ENCODE assay signal across 8 mouse cellular contexts in the genomic region with DNA sequence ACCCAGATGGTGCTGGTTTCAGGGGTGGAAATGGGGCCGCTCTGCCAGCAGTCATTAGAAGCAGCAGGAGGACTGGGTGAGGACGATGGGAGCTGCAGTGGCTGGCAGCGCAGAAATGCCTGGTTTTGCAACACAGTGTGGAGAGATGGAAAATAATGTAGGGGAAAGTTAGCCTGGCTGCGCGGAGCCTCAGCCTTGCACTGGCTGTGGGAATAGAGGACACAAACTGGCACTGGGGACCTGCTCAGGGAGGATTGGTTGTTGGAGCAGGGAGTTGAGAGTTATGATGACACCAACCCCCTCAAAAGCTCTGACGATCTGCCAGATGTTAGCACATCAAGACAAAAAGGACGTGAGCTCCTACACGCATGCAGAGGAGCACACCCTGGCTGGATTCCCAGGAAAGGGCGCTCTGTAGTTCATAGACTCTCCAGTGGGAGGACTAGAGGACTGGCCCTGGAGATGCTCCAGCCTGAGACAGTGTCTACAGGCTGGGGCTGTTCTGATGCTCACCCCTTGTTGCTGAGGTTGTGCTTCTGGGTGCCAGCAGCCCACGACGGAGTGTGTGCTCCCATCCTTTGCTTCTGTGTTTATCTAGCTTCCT. TPM values are rescaled to one million over a fixed set of nuclear protein-coding genes. Genes with fewer than 3 reads are reported as not detected.
DNase-seq lines count a peak whose midpoint lies in the region; ATAC-seq and TF ChIP-seq lines count a peak whose summit lies in the region.

No protein-coding gene starts in this region.

- H3K9me3 ChIP-seq in hindbrain, embryonic 10.5 days, result no peaks in the 10 kb centered on the region
- no peaks in the 10 kb centered on the region for H3K9me3 ChIP-seq in hindbrain, embryonic 12.5 days (replicated peaks)
- H3K9me3 ChIP-seq in kidney, postnatal 0 days (replicated peaks; ENCODE audit: low read length), result no peaks in the 10 kb centered on the region
- H3K9me3 ChIP-seq in lung, embryonic 14.5 days (ENCODE audit: low read depth, low read length), result no peaks in the 10 kb centered on the region

- H3K27ac ChIP-seq in hindbrain, embryonic 10.5 days, result no peak overlapping the region
- no peak overlapping the region for H3K27ac ChIP-seq in hindbrain, embryonic 12.5 days
- H3K27ac ChIP-seq in kidney, postnatal 0 days, result no peak overlapping the region
- no peak overlapping the region for H3K27ac ChIP-seq in lung, embryonic 14.5 days (ENCODE audit: low read depth)

- TF ChIP-seq CTCF in kidney, postnatal 0 days (IDR thresholded peaks at IDR 0.05; ENCODE audit: low read depth), result peak; percentile 73
- TF ChIP-seq CTCF in lung, embryonic 14.5 days (IDR thresholded peaks at IDR 0.05; ENCODE audit: low read depth), result peak; percentile 76

- no peak for ATAC-seq in hindbrain, embryonic 12.5 days (ENCODE audit: low FRiP score)
- ATAC-seq in kidney, postnatal 0 days (replicated peaks; ENCODE audit: low FRiP score, low read depth), result peak; percentile 63; the same call in 1 of the 2 replicates
- peak; percentile 88 for ATAC-seq in lung, embryonic 14.5 days (ENCODE audit: insufficient read depth)

- 68% methylated on average over 11 of the region's 11 CpGs for WGBS in hindbrain, embryonic 10.5 days
- 62% methylated on average over 11 of the region's 11 CpGs for WGBS in hindbrain, embryonic 12.5 days
- 49% methylated on average over 11 of the region's 11 CpGs for WGBS in kidney, postnatal 0 days
- WGBS in lung, embryonic 14.5 days, result 46% methylated on average over 11 of the region's 11 CpGs

- H3K27me3 ChIP-seq in hindbrain, embryonic 10.5 days (ENCODE audit: insufficient read depth, poor library complexity, severe bottlenecking), result 0 out of 2 replicates have a peak, but pooled peaks cover 3% of the 10 kb centered on the region
- no peaks in the 10 kb centered on the region for H3K27me3 ChIP-seq in hindbrain, embryonic 12.5 days
- H3K27me3 ChIP-seq in kidney, postnatal 0 days (ENCODE audit: insufficient read depth, low read length), result no peaks in the 10 kb centered on the region
- no peaks in the 10 kb centered on the region for H3K27me3 ChIP-seq in lung, embryonic 14.5 days (ENCODE audit: insufficient read depth, low read length)

- DNase-seq in hindbrain, embryonic 10.5 days (ENCODE audit: low spot score), result peak; percentile 7
- peak; percentile 63 for DNase-seq in brain, adult 2 months (ENCODE audit: low read depth, low spot score)
- DNase-seq in heart, adult 18-20 months, result peak; percentile 47 to 60
- DNase-seq in kidney, postnatal 0 days (ENCODE audit: low spot score), result peak; percentile 82
- peak; percentile 89 for DNase-seq in lung, embryonic 14.5 days
- DNase-seq in right cerebral cortex, postnatal 14 days, result peak; percentile 33
- DNase-seq in thymus, postnatal 14 days, result no peak

- H3K4me2 ChIP-seq in hindbrain, embryonic 12.5 days (replicated peaks), result no peak overlapping the region
- H3K4me2 ChIP-seq in kidney, postnatal 0 days (ENCODE audit: low read length), result no peak overlapping the region
- no peak overlapping the region for H3K4me2 ChIP-seq in lung, embryonic 14.5 days

- peaks cover 6% of the 10 kb centered on the region; the same call in 1 of the 2 replicates for H3K4me1 ChIP-seq in hindbrain, embryonic 10.5 days (replicated peaks)
- no peaks in the 10 kb centered on the region for H3K4me1 ChIP-seq in hindbrain, embryonic 12.5 days
- H3K4me1 ChIP-seq in kidney, postnatal 0 days (replicated peaks; ENCODE audit: insufficient read depth, low read length), result no peaks in the 10 kb centered on the region
- H3K4me1 ChIP-seq in lung, embryonic 14.5 days (ENCODE audit: insufficient read depth), result 0 out of 2 replicates have a peak, but pooled peaks cover 3% of the 10 kb centered on the region

- H3K4me3 ChIP-seq in hindbrain, embryonic 10.5 days, result no peak overlapping the region
- H3K4me3 ChIP-seq in hindbrain, embryonic 12.5 days, result no peak overlapping the region
- H3K4me3 ChIP-seq in kidney, postnatal 0 days (replicated peaks; ENCODE audit: low read depth, low read length), result no peak overlapping the region
- H3K4me3 ChIP-seq in lung, embryonic 14.5 days (ENCODE audit: low read depth, low read length), result no peak overlapping the region

- no peak overlapping the region for H3K9ac ChIP-seq in hindbrain, embryonic 12.5 days
- no peak overlapping the region for H3K9ac ChIP-seq in kidney, postnatal 0 days (ENCODE audit: low read depth, low read length)
- no peak overlapping the region for H3K9ac ChIP-seq in lung, embryonic 14.5 days

- H3K36me3 ChIP-seq in hindbrain, embryonic 10.5 days, result no peaks in the 10 kb centered on the region
- H3K36me3 ChIP-seq in hindbrain, embryonic 12.5 days, result no peaks in the 10 kb centered on the region
- H3K36me3 ChIP-seq in kidney, postnatal 0 days (ENCODE audit: insufficient read depth, low read length), result no peaks in the 10 kb centered on the region
- H3K36me3 ChIP-seq in lung, embryonic 14.5 days (ENCODE audit: insufficient read depth), result no peaks in the 10 kb centered on the region

RNA-seq across cellular contexts. Expression of gene Ffar4, which starts 9.8 kb away (rescaled TPM):
- polyA plus RNA-seq in hindbrain, embryonic 10.5 days (2016; fragmentation: Nextera tagmentation; extraction: Ambion mirVana), result 0.14 and 0.19 TPM in 2 replicates
- polyA plus RNA-seq in hindbrain, embryonic 12.5 days (2016; fragmentation: Nextera tagmentation; extraction: Ambion mirVana), result not detected in 2 replicates
- total RNA-seq in heart, adult 18-20 months (2021), result under 1 TPM in 1 of 2 experiments, not detected in 1; 0.80 TPM
- polyA plus RNA-seq in kidney, postnatal 0 days (2015; fragmentation: Nextera tagmentation; extraction: Ambion mirVana), result 2.0 and 2.6 TPM in 2 replicates
- 3.1 and 3.3 TPM in 2 replicates for polyA plus RNA-seq in lung, embryonic 14.5 days (2014; fragmentation: Nextera tagmentation; extraction: Ambion mirVana)

RNA-seq across cellular contexts. Expression of gene Cep55, which starts 32.2 kb away (rescaled TPM):
- 33.5 and 42.9 TPM in 2 replicates for polyA plus RNA-seq in hindbrain, embryonic 10.5 days (2016; fragmentation: Nextera tagmentation; extraction: Ambion mirVana)
- polyA plus RNA-seq in hindbrain, embryonic 12.5 days (2016; fragmentation: Nextera tagmentation; extraction: Ambion mirVana), result 26.8 TPM in 2 replicates
- total RNA-seq in heart, adult 18-20 months (2021), result under 1 TPM; 0.23 to 0.37 TPM
- polyA plus RNA-seq in kidney, postnatal 0 days (2015; fragmentation: Nextera tagmentation; extraction: Ambion mirVana), result 13.8 and 15.5 TPM in 2 replicates
- 44.5 and 47.7 TPM in 2 replicates for polyA plus RNA-seq in lung, embryonic 14.5 days (2014; fragmentation: Nextera tagmentation; extraction: Ambion mirVana)

RNA-seq across cellular contexts. Expression of gene Rbp4, which starts 38.0 kb away (rescaled TPM):
- polyA plus RNA-seq in hindbrain, embryonic 10.5 days (2016; fragmentation: Nextera tagmentation; extraction: Ambion mirVana), result 2.2 and 2.3 TPM in 2 replicates
- polyA plus RNA-seq in hindbrain, embryonic 12.5 days (2016; fragmentation: Nextera tagmentation; extraction: Ambion mirVana), result 1.4 and 1.9 TPM in 2 replicates
- total RNA-seq in heart, adult 18-20 months (2021), result 1 to 10 TPM; 3.0 to 7.3 TPM
- polyA plus RNA-seq in kidney, postnatal 0 days (2015; fragmentation: Nextera tagmentation; extraction: Ambion mirVana), result 9.7 and 11.5 TPM in 2 replicates
- 11.1 and 12.7 TPM in 2 replicates for polyA plus RNA-seq in lung, embryonic 14.5 days (2014; fragmentation: Nextera tagmentation; extraction: Ambion mirVana)

RNA-seq across cellular contexts. Expression of gene Myof, which starts 43.7 kb away (rescaled TPM):
- polyA plus RNA-seq in hindbrain, embryonic 10.5 days (2016; fragmentation: Nextera tagmentation; extraction: Ambion mirVana), result 2.2 and 2.4 TPM in 2 replicates
- polyA plus RNA-seq in hindbrain, embryonic 12.5 days (2016; fragmentation: Nextera tagmentation; extraction: Ambion mirVana), result 6.9 and 9.5 TPM in 2 replicates
- 10 to 100 TPM in 1 of 2 experiments, 1 to 10 TPM in 1; 5.6 to 13.0 TPM for total RNA-seq in heart, adult 18-20 months (2021)
- 28.0 and 28.1 TPM in 2 replicates for polyA plus RNA-seq in kidney, postnatal 0 days (2015; fragmentation: Nextera tagmentation; extraction: Ambion mirVana)
- 37.9 and 41.0 TPM in 2 replicates for polyA plus RNA-seq in lung, embryonic 14.5 days (2014; fragmentation: Nextera tagmentation; extraction: Ambion mirVana)

RNA-seq across cellular contexts. Expression of gene Pde6c, which starts 45.5 kb away (rescaled TPM):
- not detected in 2 replicates for polyA plus RNA-seq in hindbrain, embryonic 10.5 days (2016; fragmentation: Nextera tagmentation; extraction: Ambion mirVana)
- 0.14 and 0.33 TPM in 2 replicates for polyA plus RNA-seq in hindbrain, embryonic 12.5 days (2016; fragmentation: Nextera tagmentation; extraction: Ambion mirVana)
- total RNA-seq in heart, adult 18-20 months (2021), result not detected
- 0.15 and 0.16 TPM in 2 replicates for polyA plus RNA-seq in kidney, postnatal 0 days (2015; fragmentation: Nextera tagmentation; extraction: Ambion mirVana)
- not detected in 2 replicates for polyA plus RNA-seq in lung, embryonic 14.5 days (2014; fragmentation: Nextera tagmentation; extraction: Ambion mirVana)
